Mouse (Mus musculus): ENCODE results near the gene Marf1. TPM values are rescaled to one million over a fixed set of nuclear protein-coding genes. Genes with fewer than 3 reads are reported as not detected.
A peak's percentile ranks its signal among the peaks of the same experiment; 100 is the strongest.
"Not testable (repeated sequence)": the region's sequence is repeated elsewhere in the genome, so short reads cannot be mapped to it uniquely, and the experiment has no call there.

Marf1 gene
- polyA plus RNA-seq, 1 experiment from 2014 or later: 9.5 TPM

- Histone ChIP-seq H3K9me3 (replicated peaks) (no peaks in the 10 kb centered on the region), H3K9ac (no peak overlapping the region), H3K27ac (no peak overlapping the region), H3K27me3 (no peaks in the 10 kb centered on the region), H3K4me3 (no peak overlapping the region), H3K4me2 (no peak overlapping the region), H3K36me3 (no peaks in the 10 kb centered on the region), H3K4me1 (replicated peaks) (peaks cover 35% of the 10 kb centered on the region)
- WGBS: 68% methylated on average over 1 of the region's 1 CpGs
- no peak for ATAC-seq (replicated peaks; ENCODE audit: insufficient number of reproducible peaks, insufficient read depth, low FRiP score, low read depth)
These were observed 2.2 kb downstream of the Marf1 start for GRCm38 (mm10) chr16:14160941-14161340.

DNA sequence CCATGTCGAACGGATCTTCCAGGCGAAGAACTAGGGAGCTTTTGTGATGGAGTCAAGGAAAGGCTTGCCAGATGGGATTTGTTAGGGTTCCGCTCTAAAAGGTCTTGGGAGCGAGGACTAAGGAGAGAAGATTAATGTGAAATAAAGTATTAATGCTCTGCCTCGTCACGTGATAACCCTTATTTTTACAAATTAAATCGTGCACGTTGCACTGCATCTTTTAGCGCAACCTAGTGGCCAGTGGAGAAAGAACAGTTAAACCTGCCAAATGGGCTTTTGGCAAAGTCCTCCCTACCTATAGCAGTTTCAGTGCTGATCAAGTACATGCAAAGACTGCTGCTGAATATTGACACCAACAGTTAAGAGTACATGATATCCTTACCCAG is 3.4 kb downstream of the Marf1 start:
- no peaks in the 10 kb centered on the region for H3K27me3 ChIP-seq
- peak overlapping the region; percentile 88 for H3K4me3 ChIP-seq
- peaks cover 27% of the 10 kb centered on the region for H3K4me1 ChIP-seq (replicated peaks)
- ATAC-seq (replicated peaks; ENCODE audit: insufficient number of reproducible peaks, insufficient read depth, low FRiP score, low read depth): no peak
- peak overlapping the region; percentile 81 for H3K4me2 ChIP-seq
- no peaks in the 10 kb centered on the region for H3K36me3 ChIP-seq
- H3K9me3 ChIP-seq (replicated peaks): no peaks in the 10 kb centered on the region
- H3K9ac ChIP-seq: peak overlapping the region; percentile 93
- H3K27ac ChIP-seq: peak overlapping the region; percentile 99
- WGBS: under 1% methylated on average over 10 of the region's 10 CpGs

DNA sequence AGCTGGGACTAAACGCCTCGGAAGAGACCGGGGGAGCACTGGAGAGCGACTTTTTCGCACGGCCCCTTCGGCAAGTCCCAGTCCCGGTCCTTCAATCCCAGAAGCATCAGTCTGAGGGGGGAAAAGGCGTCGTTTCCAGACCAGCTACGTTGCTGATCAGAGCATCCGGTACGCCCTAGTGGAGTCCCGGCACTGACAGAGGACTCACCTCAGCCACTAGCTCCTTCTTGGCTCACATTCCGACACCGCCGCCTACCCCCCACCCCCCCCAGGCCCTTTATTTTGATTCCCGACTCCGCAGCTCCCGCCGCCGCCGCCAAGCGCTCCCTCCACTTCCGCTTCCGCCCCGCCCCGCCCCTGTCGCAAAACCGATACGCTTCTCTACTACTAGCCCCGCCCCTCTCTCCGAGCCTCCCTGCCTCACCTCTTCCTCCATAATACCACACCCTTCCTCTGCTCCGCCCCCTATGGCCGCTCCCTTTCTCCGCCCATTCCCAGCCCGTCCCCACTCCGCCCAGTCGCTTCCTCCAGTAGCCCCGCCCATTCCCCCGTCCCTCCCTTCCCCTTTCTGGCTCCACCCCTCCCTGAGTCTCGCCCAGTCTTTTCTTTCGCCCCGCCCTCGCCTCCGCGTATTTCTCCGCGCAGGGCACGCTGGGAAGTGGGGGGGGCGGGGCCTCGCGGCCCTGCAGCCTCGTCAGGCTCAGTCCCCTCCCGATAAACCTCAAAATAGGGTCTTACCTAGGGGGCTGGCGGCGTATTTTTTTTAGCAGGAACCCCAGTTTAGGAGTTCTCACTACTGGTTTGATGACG is 4.0 kb downstream of the Marf1 start:
- Histone ChIP-seq H3K9ac (peak overlapping the region; percentile 93), H3K4me1 (replicated peaks) (peaks cover 23% of the 10 kb centered on the region), H3K4me2 (peak overlapping the region; percentile 81), H3K9me3 (replicated peaks) (no peaks in the 10 kb centered on the region), H3K4me3 (peak overlapping the region; percentile 88), H3K27me3 (no peaks in the 10 kb centered on the region), H3K27ac (peak overlapping the region; percentile 99), H3K36me3 (no peaks in the 10 kb centered on the region)
- under 1% methylated on average over 58 of the region's 58 CpGs for WGBS
- peak; percentile 94 for ATAC-seq (replicated peaks; ENCODE audit: insufficient number of reproducible peaks, insufficient read depth, low FRiP score, low read depth)

DNA sequence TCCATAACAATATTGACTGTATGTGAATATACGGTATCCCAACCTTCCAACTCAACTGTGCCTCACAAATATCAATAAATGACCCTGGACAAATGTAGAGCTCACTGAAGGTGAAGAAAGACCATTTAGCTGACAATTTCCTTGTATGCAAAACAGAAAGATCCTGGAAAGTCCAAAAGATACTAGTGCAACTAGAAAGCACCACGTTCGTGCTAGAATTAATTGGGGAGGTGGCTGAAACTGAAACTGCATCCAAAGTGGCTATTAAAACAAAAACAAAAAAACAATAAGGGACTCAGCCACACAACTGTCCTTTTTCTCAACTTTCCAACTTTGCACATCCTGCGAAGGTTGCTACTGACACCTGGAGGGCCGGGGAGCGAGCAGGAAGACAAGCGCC is 4.6 kb downstream of the Marf1 start:
- ATAC-seq (replicated peaks; ENCODE audit: insufficient number of reproducible peaks, insufficient read depth, low FRiP score, low read depth): no peak
- Histone ChIP-seq H3K9me3 (replicated peaks) (no peaks in the 10 kb centered on the region), H3K4me1 (replicated peaks) (peaks cover 17% of the 10 kb centered on the region), H3K9ac (peak overlapping the region; percentile 79), H3K27me3 (no peaks in the 10 kb centered on the region), H3K4me3 (peak overlapping the region; percentile 88), H3K4me2 (peak overlapping the region; percentile 74), H3K36me3 (peaks cover 4% of the 10 kb centered on the region; the same call in 1 of the 2 replicates), H3K27ac (peak overlapping the region; percentile 87)
- 8% methylated on average over 7 of the region's 7 CpGs for WGBS

DNA sequence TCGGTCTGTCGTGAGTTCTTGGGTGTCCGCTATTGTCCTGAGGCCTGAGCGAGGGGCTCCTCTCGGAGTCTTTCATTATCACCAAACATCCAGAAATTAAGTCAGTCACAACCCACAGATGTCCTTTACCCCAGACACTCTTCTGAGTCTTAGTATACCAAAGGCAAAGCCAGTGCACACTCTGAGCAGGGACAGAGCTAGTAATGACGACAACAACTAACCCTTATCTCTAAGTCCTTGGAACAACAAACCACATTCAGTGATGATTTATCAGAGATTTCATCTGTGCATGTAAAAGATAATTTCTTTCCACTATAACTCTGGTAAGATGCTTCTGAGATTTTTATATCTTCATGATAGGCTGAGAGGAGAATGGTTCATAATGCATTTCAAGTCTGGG is 6.8 kb downstream of the Marf1 start:
- peaks cover 23% of the 10 kb centered on the region for H3K36me3 ChIP-seq
- H3K27ac ChIP-seq: no peak overlapping the region
- H3K27me3 ChIP-seq: no peaks in the 10 kb centered on the region
- H3K4me2 ChIP-seq: no peak overlapping the region
- no peaks in the 10 kb centered on the region for H3K9me3 ChIP-seq (replicated peaks)
- H3K9ac ChIP-seq: no peak overlapping the region
- H3K4me1 ChIP-seq (replicated peaks): peaks cover 12% of the 10 kb centered on the region
- H3K4me3 ChIP-seq: no peak overlapping the region
- WGBS: 90% methylated on average over 6 of the region's 6 CpGs
- no peak for ATAC-seq (replicated peaks; ENCODE audit: insufficient number of reproducible peaks, insufficient read depth, low FRiP score, low read depth)

DNA sequence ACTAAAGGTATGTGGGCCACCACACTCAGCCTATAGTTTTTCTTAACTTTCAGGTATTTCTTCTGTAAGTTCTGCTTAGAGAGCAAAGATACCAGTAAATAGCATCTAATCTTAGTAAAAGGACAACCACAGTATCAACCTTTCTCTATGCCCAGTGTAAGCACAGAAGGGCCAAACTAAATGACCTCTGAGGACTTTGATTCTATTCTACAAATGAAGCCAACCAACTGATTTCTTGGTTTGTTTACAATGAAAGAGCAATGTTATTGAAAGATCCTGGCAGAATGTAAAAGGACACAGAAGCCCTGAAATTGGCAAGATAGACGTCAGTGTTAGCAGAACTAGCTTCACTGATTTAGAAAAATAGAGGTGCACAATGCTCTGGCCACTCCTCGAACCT is 7.5 kb downstream of the Marf1 start:
- H3K27ac ChIP-seq; H3K4me2 ChIP-seq; H3K4me3 ChIP-seq; H3K27me3 ChIP-seq; ATAC-seq (replicated peaks; ENCODE audit: insufficient number of reproducible peaks, insufficient read depth, low FRiP score, low read depth); H3K9me3 ChIP-seq (replicated peaks); H3K9ac ChIP-seq: not testable (repeated sequence)
- H3K36me3 ChIP-seq: peaks cover 27% of the 10 kb centered on the region
- WGBS: 73% methylated on average over 1 of the region's 2 CpGs
- peaks cover 12% of the 10 kb centered on the region for H3K4me1 ChIP-seq (replicated peaks)

DNA sequence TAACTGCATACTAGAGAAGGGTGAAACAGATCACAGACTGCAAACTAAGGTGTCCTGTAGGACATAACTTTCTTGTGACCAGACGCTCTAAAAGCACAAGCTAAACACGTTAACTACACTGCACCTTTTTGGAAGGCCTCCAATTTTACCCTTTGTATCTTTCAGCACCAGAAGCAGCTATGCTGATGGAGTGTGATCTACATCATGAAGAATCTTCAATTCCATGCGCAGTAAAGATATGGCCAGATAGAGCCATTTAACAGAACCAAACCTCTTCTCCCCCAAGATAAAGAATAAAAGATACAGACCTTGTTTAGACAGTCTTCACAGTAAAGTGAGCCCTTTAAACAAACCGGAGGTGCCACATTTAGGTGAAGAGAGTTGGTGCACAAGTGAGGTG is 11.4 kb downstream of the Marf1 start:
- 77% methylated on average over 4 of the region's 4 CpGs for WGBS
- H3K27me3 ChIP-seq: no peaks in the 10 kb centered on the region
- H3K9me3 ChIP-seq (replicated peaks): no peaks in the 10 kb centered on the region
- no peak overlapping the region for H3K27ac ChIP-seq
- no peak overlapping the region for H3K9ac ChIP-seq
- H3K4me2 ChIP-seq: no peak overlapping the region
- H3K4me1 ChIP-seq (replicated peaks): no peaks in the 10 kb centered on the region
- H3K4me3 ChIP-seq: no peak overlapping the region
- H3K36me3 ChIP-seq: peaks cover 50% of the 10 kb centered on the region
- no peak for ATAC-seq (replicated peaks; ENCODE audit: insufficient number of reproducible peaks, insufficient read depth, low FRiP score, low read depth)

GRCm38 (mm10) chr16:14147712-14148111 is 15.4 kb downstream of the Marf1 start:
- Histone ChIP-seq H3K36me3 (peaks cover 73% of the 10 kb centered on the region), H3K9me3 (replicated peaks) (no peaks in the 10 kb centered on the region), H3K27me3 (no peaks in the 10 kb centered on the region), H3K27ac (no peak overlapping the region), H3K4me2 (no peak overlapping the region), H3K4me1 (replicated peaks) (no peaks in the 10 kb centered on the region), H3K9ac (no peak overlapping the region), H3K4me3 (no peak overlapping the region)
- ATAC-seq (replicated peaks; ENCODE audit: insufficient number of reproducible peaks, insufficient read depth, low FRiP score, low read depth): no peak

- H3K4me3 ChIP-seq: no peak overlapping the region
- 64% methylated on average over 3 of the region's 3 CpGs for WGBS
- peaks cover 83% of the 10 kb centered on the region for H3K36me3 ChIP-seq
- no peak overlapping the region for H3K4me2 ChIP-seq
- no peak for ATAC-seq (replicated peaks; ENCODE audit: insufficient number of reproducible peaks, insufficient read depth, low FRiP score, low read depth)
- no peak overlapping the region for H3K9ac ChIP-seq
- H3K27ac ChIP-seq: no peak overlapping the region
- H3K9me3 ChIP-seq (replicated peaks): no peaks in the 10 kb centered on the region
- no peaks in the 10 kb centered on the region for H3K27me3 ChIP-seq
- no peaks in the 10 kb centered on the region for H3K4me1 ChIP-seq (replicated peaks)
These were observed 19.9 kb downstream of the Marf1 start for GRCm38 (mm10) chr16:14143298-14143697.

DNA sequence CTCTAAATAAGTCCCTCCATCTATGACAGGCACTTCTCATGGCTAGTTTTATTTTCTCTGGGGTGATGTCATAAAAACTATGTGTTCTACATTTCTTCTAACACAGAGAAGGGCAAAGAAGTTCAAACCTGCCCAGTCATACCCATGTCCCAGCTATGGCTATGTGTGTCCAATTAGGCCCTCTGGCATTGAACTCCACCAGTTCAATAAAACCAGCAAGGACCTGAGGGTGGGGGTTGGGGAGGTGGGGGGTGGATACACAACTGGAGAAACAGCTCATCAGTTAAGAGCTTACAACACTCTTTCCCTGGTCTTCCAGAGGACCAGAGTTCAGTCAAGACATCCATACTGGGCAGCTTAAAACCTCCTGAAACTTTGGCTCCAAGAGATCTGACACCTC is 24.0 kb downstream of the Marf1 start:
- no peak for ATAC-seq (replicated peaks; ENCODE audit: insufficient number of reproducible peaks, insufficient read depth, low FRiP score, low read depth)
- no peak overlapping the region for H3K4me2 ChIP-seq
- H3K4me3 ChIP-seq: no peak overlapping the region
- H3K36me3 ChIP-seq: peaks cover 90% of the 10 kb centered on the region
- no peaks in the 10 kb centered on the region for H3K4me1 ChIP-seq (replicated peaks)
- no peaks in the 10 kb centered on the region for H3K27me3 ChIP-seq
- no peaks in the 10 kb centered on the region for H3K9me3 ChIP-seq (replicated peaks)
- no peak overlapping the region for H3K9ac ChIP-seq
- no peak overlapping the region for H3K27ac ChIP-seq

GRCm38 (mm10) chr16:14137976-14138561 is 25.1 kb downstream of the Marf1 start:
- Histone ChIP-seq H3K4me2 (no peak overlapping the region), H3K9ac (no peak overlapping the region), H3K27ac (no peak overlapping the region), H3K36me3 (peaks cover 90% of the 10 kb centered on the region), H3K9me3 (replicated peaks) (no peaks in the 10 kb centered on the region), H3K4me3 (no peak overlapping the region), H3K27me3 (no peaks in the 10 kb centered on the region), H3K4me1 (replicated peaks) (no peaks in the 10 kb centered on the region)
- WGBS: 77% methylated on average over 1 of the region's 1 CpGs
- ATAC-seq (replicated peaks; ENCODE audit: insufficient number of reproducible peaks, insufficient read depth, low FRiP score, low read depth): no peak

GRCm38 (mm10) chr16:14135014-14135413 is 28.1 kb downstream of the Marf1 start:
- WGBS: 77% methylated on average over 2 of the region's 2 CpGs
- Histone ChIP-seq H3K4me2 (no peak overlapping the region), H3K9ac (no peak overlapping the region), H3K36me3 (peaks cover 88% of the 10 kb centered on the region), H3K9me3 (replicated peaks) (no peaks in the 10 kb centered on the region), H3K27ac (no peak overlapping the region), H3K4me1 (replicated peaks) (no peaks in the 10 kb centered on the region), H3K27me3 (no peaks in the 10 kb centered on the region), H3K4me3 (no peak overlapping the region)
- ATAC-seq (replicated peaks; ENCODE audit: insufficient number of reproducible peaks, insufficient read depth, low FRiP score, low read depth): no peak

Data from heart, embryonic 15.5 days (tissue).